Mouse (Mus musculus) monocyte, adult 5-6 weeks (primary cell): ENCODE data around the gene Slc26a8. TPM values are rescaled to one million over a fixed set of nuclear protein-coding genes. Genes with fewer than 3 reads are reported as not detected.
"Not testable (repeated sequence)": the region's sequence is repeated elsewhere in the genome, so short reads cannot be mapped to it uniquely, and the experiment has no call there.

Experiments used
- ATAC-seq: fragments of 153-309, 156-312 bp; replicated peaks from 2 replicates; pipeline ENCODE4 v1.8.0; 2017; ENCODE audit warnings: mild to moderate bottlenecking; ENCODE audit not compliant: low TSS enrichment, insufficient number of reproducible peaks, severe bottlenecking, poor library complexity, low FRiP score
- total RNA-seq: library from RNA; stranded (forward); fragments of 200-1000, 200-491, 200-594 nt; gene quantifications from 3 replicates; pipeline ENCODE4 v1.2.3, GENCODE M21; 2017

Slc26a8 gene
- 0.97 to 1.5 TPM in 2 of 3 replicates, not detected in the other for total RNA-seq

DNA sequence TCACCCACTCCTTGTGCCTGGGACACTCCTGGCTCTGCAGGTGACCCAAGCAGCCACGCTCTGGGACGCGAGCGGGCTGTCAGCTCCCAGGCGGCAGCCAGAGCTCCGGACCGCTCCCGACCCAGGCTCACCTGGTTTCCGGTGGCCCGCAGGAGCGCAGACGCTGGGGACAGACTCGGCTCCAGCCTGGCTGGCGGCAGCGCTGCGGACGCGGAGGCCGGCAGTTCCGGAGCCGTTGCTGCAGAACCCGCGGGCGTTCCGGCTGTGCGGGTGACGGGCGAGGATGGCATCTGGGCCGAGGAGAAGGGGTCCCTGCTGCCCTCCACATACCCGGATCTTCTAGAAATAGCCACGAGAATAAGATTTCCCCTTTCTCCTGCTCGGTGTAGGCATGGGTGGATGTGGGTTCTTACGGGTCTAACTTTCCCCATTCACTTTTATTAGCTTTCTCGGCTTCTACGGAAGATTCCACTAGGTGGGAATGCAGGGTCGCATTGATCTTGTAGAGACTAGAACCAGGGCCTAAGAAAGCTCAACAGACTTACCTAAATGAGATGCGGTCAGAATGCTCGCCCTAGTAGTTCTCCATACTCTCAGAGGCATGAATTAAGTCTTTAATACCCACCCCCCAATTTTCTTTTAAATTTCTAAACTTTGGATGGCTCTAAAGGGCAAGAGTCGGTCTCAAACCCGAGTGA lies at the start of gene Slc26a8:
Gene Slc26a8 (minus strand): TSS at position 648 of the 698 bp plus-strand sequence.
- ATAC-seq, result no peak

GRCm38 (mm10) chr17:28739244-28739643 lies 49.2 kb upstream of the Slc26a8 start:
- no peak for ATAC-seq

DNA sequence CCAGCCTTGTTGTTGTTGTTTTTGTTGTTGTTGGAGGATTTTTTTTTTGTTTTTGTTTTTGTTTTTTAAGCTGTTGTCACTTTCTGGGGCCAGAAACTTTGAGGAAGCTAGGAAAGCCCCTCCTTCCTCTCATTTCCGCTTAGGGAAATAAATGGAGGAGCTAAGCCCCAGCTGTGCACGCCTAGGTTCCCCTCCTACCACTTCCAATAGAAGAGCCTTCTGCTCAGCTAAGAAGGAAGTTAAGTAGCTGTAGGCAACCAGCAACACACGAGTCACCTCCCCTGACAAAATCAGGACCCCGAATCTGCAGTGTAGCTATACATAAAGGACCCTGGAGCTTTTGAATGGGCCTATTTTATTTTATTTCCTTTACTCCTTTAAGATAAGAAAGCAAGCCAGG lies 47.9 kb upstream of the Slc26a8 start:
- ATAC-seq, result peak; percentile 70

- peak; percentile 57 for ATAC-seq
Observed at GRCm38 (mm10) chr17:28736486-28736885, 46.5 kb upstream of the Slc26a8 start.

DNA sequence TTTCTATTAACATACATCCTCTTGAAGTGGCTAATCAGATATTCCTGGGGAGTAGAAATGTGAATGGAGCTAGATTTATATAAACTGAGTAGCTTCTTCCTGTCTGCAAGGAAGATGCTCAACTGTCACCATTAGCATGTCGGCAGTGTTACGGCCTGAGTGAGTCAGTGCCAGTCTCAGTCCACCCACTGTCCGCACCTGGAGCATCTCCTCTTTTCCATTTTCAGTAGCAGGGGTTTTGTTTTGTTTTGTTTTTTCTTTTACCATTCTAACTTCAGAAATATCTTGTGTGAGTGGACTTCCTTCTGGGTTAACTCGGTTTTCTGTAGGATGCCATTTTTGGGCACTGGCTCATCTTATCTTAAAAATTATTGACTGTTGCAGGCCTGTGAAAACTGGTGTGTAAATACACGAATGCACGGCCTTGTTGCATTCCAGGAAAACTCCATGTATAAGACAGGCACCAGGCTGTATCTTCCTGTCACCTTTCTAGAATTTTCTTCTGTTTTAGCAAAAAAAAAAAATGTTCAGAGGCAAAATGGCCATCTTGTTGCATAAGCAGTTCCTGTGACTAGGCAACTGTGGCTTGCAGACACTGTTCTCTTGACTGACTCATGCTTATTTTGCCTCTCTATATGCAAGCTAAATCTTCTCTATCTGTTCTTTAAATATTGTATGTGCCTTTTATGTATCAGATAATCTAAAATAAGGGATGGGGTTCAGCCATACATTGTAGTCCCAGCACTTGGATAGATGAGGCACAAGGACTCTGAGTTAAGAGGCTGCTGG lies 45.5 kb upstream of the Slc26a8 start:
- ATAC-seq, result no peak

- ATAC-seq, result not testable (repeated sequence)
Observed at GRCm38 (mm10) chr17:28727511-28727910, 37.5 kb upstream of the Slc26a8 start.

- no peak for ATAC-seq
Observed at GRCm38 (mm10) chr17:28725783-28726182, 35.8 kb upstream of the Slc26a8 start, which contains the start of gene AC170998.1. AC170998.1 (plus strand) TSS chr17:28726083.

DNA sequence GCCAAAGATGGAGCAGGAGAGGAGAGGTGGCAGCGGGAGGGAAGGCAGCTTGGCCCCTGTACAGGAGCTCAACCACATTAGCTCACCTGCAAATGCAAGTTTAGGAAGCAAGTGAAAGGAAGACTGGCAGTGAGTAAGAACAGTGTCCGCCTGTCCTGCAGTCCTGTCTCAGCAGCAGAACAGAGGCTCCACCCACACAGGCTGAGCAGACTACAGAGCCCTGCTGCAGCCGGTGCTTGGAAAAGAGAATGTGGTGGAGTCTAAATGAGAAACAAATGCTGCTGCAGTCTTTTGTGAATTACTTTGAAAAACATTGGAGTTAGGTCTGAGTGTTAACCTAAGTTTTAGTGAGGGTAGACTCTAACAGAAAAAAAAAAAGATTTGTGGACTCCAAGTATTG lies 27.5 kb upstream of the Slc26a8 start:
- ATAC-seq, result no peak

DNA sequence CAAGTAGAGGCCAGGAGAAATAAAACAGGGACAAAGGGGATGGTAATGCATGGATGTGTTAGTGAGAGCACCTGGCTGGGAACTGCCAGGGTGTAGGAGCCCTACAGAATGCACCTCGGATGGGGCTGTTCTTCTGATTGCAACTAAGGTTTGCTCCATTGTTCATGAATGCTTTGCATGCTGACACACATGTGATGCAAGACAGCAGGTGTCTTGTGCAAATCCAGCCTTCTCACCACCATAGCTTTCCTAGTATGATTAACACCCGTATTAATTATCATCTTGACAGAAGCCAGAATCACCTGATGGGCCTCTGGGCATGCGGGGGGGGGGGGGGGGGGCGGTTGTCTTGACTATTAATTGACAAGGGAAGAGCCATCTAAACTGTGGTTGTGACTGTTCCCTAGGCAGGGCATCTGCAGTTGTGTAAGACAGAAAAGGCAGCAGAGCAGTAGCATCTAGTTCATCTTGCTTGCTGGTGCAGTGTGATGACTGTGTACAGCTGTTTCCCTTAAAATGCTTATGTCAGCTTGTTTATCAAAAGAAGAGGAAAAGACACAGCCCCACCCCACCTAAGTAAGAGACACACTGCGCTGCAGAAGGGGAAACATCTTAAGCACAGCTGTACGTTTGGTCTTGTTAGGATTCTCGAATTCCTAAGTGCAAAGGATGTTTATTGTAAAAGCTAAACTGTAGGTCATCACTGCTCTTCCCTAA lies 26.0 kb upstream of the Slc26a8 start:
- ATAC-seq, result peak; percentile 70

- ATAC-seq, result no peak
Observed at GRCm38 (mm10) chr17:28714006-28714405, 24.0 kb upstream of the Slc26a8 start.

DNA sequence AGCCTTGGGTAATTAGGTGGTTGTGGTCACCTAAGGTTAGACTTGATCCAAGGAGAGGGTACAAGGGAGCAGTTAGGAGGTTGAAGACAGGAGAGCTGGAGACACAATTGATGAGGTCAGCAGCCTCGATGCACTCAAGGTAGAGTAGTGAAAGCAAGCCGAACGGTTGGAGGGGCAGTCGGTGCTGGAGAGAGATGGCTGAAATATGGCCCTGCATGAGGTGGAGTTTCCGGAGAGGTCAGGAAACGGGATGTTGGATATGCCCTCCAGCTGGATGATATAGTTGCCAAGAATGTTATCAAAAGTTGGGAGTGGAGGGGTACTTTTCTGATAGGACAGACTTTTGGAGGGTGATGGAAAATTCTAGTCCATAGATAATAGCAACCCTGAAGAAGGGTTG lies 22.3 kb upstream of the Slc26a8 start:
- no peak for ATAC-seq

- ATAC-seq, result no peak
Observed at GRCm38 (mm10) chr17:28711237-28711636, 21.2 kb upstream of the Slc26a8 start.

GRCm38 (mm10) chr17:28710291-28710688 lies 20.3 kb upstream of the Slc26a8 start:
- ATAC-seq, result no peak

DNA sequence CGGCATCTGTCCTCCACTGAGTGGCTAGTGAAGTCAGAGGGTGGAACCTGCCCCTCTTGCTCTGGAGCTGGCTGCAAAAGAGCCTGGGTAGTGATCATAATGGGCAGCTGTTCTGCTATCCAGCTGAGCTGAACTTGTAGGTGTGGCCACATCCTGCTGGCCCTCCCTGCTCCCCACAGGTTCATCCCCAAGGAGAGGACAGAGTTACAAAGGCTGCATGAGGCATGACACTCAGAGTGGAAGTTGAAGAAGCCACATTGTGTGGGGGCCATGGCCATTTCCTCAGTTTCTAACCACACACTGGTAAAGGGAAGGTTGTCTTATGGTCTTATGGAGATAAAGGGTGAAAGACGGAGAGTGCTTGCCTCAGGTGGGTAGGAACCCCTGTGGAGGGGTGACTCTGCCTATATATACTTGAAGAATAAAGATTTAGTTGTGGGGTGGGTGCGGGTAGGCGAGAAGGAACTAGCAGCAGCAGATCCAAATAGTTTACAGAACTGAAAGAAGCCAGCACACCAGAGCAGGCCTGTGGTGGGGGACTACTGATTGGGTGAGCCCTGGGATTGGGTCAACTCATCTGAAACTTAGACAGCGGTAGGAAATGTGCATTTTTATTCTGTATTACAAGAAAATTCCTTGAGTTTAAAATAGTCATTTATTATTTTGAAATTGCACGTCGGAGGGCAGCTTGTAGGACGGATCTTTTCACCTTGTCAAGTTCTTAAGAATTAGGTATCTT lies 19.7 kb upstream of the Slc26a8 start:
- peak; percentile 69 for ATAC-seq

- ATAC-seq, result peak; percentile 55; the same call in 1 of the 2 replicates
Observed at GRCm38 (mm10) chr17:28708989-28709388, 19.0 kb upstream of the Slc26a8 start.

DNA sequence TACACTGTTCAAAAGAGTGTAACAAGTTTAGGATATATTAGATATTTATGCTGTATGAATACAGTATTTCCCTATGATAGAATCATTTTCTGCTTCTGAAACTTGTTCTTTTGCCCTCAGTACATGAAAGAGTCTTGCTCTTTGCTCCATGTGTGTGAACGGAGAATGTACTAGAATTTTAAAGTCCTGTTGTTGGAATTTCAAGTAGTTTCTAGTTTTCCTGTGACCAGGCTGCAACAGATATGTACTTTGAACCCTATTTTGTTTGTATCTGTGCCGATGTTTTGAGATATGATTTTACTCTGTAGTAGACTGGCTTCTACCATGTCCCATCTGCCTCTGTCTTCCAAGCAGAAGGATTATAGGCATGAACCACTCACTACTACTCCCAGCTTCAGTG lies 17.8 kb upstream of the Slc26a8 start:
- no peak for ATAC-seq

DNA sequence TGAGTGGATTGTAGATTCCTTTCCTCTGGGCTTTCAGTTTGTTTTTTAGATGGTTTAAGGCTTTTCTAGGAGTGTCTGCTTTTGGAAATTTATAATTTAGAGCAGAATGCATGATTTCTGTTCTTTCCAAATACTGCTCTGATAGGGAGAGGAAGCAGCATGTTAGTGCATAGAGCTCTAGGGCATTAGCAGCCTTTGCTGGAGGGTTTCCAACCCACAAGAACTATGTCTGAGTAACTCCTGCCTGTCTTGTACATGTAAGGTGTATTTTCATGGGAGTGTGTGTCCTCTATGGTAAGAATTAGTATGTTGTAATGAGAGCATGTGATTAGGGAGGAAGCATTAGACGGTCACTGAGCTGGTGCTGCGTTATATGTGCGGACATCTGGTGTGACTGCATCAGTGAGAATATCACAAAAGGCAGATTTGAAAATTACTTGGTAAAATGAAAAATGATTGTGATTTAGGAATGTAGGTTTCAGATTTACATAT lies 17.1 kb upstream of the Slc26a8 start:
- peak; percentile 23; the same call in 1 of the 2 replicates for ATAC-seq

DNA sequence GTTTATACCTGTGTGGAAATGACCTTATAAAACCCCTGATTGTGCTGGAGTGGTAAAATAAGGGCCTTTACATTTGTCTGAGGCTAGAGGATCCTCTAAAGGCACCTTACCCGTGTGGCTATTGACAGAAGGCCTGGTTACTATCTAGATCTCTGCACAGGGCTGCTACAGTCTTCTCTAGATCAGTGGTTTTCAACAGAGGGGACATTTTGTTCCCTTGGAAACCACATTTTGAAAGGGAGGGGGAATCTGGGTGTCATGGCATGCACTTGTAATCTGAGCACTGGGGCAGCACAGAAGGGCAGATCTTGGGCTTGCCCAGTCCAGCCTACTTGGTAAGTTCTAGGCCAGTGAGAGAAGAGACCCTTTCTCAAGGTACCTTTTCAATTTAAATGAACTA lies 16.7 kb upstream of the Slc26a8 start:
- ATAC-seq, result no peak

DNA sequence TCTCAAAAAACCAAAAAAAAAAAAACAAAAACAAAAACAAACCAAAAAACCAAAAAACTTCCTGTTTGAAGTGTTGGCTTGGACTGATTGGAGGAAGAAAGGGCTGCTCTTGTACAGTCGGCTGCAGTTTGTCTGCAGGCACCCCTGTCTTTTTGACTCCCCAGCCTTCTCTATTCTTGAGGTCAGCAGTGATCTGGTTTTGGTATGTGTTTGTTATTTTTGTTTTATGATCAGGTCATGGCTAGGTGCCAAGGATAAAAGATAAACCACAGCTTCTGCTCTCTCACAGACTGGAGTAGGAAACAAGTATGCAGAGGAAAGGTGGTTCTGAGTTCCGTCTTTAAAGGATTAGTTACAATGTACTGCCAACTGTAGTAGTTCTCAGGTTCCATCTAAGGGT lies 12.6 kb upstream of the Slc26a8 start:
- ATAC-seq, result peak; percentile 62
